Mouse (Mus musculus) c-Kit-positive CD71-positive TER-119-positive erythroid progenitor cells, embryonic 14.5 days (primary cell): Measurements from ENCODE around the gene Smyd2.

Source experiments
- DNase-seq: peaks from one replicate; pipeline ENCODE4 v3.0.0-alpha.2; 2013; ENCODE audit warnings: low spot score

Smyd2 gene

DNA sequence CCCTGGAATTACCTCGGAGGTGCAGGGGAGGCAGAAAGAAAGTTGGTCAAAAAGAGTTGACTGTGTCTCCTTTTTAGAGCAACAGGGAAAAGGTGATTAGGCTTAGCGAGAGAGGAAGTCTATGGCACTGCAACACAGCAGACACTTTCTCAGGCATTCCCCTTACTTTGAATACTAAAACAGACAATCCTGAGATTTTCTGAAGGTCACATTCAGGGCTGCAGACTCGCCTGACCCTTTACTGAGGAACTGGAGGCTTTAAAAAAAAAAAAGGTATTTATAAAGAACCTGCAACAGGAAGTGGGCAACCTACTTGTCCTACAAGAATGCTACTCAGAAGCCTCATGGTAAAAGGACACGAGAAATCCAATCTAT, 5.0 kb downstream of the Smyd2 start:
- no peak for DNase-seq

DNA sequence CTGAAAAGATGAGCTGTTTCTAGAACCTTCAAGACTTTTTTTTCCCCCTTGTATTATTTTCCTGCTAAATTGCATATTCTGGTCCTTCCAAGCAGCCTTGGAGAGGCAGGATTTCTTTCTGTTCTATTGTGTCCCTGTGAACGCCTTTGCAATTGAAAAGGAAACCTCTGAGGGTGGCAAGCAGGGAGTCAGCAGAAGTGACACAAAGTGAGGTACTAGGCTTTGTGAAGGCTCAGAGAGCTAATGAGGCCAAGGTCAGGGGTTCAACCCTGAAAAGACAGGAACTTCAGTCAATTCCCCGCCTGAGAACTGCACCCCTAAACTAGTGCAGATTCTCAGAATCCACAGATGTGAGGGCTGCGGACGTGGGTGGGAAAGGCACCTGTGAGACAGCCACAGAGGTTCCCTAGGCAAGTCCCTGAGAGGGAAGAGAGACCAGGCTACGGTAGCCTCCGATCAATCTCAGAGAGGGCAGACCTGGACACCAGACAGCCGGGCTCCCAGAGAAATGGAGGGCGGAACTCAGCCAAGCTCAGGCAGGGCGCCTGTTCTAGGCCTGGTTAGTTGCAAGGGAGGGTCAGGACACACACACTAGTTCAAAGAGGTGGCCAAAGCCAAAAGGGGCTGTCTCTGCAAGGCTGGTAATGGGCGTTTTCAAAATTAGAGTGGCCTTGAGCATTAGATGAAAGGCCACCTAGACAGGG, 5.6 kb downstream of the Smyd2 start:
- no peak for DNase-seq

DNA sequence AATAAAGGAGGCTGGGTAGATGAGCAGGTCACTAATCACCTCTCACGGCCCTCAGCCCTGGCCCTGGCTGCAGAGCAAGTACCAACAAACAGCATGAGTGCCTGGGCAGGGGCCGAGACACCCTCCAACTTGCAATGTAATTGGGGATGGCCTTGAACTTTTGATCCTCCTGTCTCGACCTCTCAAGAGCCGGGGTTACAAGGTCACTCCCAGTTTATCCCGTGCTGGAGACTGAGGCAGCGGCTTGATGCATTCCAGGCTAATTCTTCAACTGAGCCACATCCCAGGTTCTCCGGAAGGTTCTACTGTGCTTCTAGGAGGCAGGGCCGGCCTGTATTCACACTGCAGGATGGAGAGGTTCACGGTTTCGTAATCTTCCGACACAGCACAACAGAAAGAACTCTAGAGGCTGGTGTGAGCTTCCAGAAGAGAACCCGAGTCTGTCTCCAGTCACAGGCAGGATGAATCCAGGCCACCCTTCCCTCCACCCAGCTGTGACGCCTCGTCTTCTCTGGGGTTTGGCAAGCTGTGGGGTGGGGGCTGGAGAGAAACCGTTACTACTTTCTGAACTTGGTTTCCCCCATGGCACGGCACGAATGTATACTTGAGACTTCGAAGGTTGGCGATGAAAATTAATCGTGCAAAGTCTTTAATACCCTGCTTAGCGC, 8.9 kb downstream of the Smyd2 start:
- no peak for DNase-seq

DNA sequence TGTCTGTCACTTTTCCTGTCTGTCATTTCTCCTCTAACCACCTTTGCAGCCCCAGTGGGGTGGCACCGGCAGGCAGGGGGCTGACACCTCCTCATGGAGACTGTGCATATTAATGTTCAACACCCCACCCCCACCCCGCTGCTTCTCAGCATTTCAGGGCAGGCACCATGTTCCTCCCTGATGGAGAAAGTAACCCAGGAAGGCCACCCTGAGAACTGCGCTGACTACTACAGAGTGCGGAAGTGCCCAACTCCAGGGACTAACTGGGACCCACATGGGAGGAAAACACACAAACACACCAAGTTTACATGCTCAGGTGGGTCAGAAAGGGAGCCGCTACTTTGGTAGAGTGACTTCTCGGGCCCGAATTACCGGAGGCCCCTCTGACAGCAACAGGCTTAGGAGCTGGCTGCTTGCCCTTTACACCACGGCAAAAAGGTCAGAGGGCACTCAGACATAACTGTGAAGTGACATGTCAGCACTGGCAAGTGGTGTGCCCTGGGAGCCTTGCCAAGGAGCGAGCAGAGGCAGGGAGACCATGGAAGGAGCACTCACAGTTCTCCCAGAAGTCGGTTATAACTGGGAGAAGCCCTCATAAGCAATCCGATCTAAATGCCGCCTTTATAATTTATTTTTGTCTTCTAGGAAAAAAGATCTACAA, 11.3 kb downstream of the Smyd2 start:
- no peak for DNase-seq

DNA sequence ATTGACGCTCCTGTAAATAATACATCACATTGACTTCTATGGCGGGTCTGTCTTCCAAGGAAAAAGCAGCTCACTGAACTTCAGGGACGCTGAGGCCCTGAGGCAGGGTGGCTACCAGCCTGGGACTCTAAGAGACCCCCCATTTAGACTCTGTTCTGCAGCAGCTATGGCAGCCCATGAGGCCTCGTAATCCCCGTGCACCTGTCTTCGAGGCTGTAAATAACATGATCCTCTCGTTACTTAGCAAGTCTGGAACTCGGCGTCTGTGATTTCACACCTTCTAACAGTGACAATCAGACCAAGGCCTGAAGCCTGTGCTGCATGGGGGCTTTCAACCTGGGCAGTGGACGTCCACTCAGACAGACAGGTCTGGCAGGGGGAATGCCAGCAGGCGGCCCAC, 19.0 kb downstream of the Smyd2 start:
- DNase-seq = no peak

DNA sequence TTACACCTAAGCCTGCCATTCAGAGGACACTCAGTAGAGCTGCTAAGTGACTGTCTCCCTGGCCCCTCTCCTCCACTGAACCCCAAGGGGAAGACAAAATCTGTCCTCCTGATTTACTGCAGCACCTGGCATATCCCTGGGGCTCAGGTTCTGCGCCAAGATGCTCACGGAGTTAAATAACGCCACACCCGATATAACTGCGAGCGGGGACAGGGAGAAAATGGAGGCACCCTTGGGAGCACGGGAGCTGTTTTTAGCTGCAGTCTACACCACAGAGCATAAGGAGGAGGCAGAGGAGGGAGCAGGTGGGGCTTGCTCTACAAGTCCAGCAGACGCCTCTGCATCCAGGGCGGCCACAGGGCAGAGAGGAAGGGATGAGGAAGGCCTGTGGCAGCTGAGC, 19.8 kb downstream of the Smyd2 start:
- DNase-seq = no peak

DNA sequence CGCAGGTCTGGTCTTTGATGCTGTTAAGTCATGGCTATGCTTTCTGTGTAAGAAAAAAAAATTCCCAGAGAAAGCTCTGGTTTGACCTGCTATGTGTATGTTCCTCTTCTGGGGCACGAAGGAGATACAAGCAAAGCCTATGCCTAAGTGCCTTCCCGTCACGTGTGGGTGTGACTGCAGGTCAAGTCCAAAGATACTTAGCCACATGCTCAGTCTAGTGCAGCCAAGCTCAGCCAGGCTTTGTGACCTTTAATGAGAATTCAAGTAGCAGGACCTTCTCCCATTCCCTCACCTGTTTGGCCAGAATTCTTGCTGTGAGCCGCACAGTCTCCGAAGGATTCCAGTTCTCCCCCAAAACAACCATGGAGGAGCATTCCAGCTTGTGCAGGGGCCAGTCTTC, 22.6 kb downstream of the Smyd2 start:
- no peak for DNase-seq

DNA sequence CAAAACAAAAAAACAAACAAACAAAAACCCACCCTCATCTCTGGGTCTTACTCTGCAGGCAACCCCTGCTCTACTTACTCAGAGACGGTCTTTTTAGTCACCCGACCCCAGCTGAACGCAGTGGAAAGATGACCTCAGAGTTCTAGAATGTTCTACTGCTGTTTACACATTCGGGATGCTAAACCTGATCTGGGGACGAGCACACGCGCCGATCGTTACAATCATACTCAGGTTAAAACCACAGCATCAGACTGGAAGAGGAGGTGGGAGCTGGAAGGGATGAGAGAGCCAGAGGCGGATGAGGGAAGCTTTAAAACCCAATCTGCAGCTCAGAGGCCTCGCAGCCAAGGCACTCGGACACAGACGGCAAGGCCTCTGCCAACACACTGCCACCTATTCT, 23.5 kb downstream of the Smyd2 start:
- DNase-seq = no peak

DNA sequence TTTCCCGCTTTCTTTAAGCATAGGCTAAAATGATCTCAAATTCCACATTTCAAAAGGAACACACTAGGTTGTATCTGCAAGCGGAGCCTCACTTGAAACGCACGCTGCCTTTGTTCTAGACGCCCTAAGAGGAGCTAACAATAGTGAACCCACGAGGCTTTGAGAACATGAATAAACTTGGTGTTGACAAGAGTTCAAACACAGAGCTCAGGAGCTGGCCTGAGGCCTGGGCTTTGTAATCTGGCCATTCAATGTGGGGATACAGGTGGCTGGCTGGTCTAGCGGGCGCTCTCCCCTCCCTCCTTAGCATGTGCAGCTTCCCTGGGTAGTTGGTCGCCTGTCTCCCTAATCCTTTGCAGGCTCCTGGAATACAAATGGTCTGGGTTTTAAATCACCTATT, 24.3 kb downstream of the Smyd2 start:
- DNase-seq = no peak

DNA sequence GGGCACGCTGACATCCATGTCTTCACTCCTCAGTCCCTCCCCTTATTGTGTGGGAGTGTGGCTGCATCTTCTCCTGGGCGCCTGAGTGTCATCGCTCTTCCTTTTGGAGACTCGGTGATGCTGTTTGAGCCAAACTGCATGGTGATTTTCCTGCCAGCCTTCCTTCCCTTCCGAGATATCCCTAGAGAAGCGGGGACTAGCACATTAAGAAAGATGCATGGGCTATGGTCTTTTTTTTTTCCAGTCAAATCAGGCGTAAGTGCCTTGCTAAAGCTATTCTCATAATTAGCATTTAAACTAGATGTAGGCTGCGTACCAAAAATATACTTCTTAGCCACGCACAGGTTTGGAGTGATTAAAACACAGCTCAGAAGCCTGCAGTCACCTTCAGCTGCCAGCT, 28.0 kb downstream of the Smyd2 start:
- no peak for DNase-seq

DNA sequence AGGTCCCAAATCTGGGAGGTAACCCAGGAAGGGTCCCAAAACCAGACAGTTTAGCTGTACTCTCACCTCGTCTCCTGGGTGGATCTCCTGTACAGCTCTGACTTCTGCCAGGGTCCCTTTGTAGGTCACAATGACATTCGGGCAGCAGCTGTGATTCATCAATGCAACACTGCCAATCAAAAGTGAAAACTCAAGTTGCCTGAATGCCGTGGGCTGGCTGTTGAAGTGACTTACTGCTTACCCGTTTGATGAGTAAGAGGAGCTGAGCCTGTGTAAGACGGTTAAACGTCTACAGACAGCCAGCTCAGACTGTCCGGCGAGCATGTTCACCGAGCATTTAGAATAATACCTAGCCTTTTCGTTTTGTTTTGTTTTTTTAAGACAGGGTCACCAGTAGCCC, 33.4 kb downstream of the Smyd2 start:
- DNase-seq = no peak

DNA sequence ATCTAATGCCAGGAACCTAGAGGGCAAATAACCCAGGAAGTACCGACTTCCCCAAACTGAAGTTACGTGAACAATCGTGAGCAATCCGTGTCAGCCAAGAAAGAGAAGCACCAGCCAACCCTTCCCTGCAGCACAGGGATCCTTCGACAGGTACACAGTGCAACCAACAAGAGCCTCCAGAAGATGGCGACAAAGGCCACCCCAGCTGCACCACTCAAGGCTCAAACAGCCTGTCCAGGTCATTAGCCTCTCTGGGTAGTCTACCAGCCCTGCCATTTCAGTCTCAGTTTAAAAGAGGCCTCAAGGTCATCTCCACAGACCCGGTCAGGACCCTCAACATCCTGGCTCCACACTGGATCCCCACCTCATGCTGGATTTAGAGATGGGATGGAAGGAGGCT, 34.6 kb downstream of the Smyd2 start:
- DNase-seq = peak; percentile 57

DNA sequence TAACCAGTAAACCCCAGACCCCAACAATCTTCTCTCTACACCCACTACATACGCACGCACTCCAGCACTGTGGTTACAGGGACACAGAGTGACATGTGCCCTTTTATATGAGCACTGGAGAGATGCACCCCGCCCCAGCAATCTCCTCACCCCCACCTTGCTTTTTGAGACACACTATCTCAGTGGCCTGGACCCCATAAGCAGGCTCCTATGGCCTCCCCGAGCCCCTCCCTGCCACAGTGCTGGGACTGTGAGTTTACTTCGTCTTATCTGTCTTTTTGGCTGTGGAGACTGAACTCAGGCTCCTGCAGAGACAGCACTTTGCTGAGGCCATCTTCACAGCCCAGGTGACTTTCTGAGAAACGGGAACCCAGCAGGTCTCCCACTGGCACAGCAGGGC, 36.2 kb downstream of the Smyd2 start:
- peak; percentile 25 for DNase-seq

DNA sequence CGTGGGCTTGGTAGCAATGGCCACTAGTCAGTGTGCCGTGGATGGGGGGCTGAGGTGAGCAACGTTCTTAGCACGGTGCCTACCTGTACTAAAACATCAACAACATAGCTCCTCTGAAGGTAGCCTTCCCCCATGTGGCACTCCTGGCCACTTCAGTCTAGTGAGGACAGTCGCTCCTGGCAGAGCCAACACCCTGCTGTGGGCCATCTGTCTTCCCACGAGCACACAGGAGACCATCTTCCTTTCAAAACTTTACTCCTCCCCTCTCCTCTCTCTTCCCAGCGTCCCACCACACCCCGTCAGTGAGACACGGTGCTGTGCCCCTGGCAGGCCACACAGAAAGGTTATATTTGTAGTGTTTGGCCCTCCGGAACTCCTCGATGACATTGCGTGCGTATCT, 37.2 kb downstream of the Smyd2 start:
- DNase-seq = no peak

DNA sequence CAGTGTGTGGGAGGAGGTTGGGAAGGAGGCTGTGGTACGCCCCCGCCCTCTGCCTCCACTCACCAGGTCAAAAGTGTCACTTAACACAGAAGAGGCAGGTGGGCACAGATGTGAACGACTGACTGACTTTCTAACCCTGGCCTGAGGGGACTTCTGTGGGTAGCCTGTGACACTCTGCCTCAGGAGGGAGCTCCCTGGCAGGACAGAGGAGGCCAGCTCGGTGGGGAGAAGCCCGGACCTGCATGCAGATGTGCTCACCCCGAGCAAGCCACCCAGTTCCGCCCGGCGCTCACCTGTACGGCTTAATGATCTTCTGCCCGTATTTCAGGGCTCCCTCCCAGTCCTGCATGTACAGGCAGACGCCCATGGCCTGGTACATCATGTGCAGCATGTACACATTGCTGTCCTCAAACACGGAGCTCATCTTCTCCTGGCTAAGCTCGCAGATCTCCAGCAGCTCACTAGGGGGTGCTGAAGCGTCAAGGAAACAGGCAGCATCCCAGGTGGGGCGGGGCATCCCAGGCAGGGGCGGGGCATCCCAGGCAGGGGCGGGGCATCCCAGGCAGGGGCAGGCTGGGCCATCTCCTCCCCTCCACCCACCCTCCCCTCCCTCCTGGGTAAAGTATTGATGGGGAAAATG, 38.5 kb downstream of the Smyd2 start:
- peak; percentile 42 for DNase-seq

DNA sequence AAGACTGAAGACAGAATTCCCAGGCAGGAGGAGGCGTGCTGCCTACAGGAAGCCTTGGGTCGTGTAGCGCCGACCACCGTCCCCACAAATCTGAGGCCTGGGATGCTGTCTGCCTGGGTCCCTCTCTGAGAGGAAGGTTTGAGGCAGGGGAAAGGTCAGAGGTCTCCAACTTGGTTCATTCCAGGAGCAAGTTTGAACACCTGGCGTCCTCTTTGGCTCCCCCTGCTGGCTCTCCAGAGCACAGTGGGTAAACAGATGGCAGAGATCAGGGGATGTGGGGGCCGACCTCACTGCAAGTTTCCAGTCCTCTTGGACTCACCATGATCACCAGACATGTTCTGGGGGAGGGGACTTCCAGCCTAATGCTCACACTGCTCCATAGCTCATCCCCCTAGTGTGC, 39.3 kb downstream of the Smyd2 start:
- DNase-seq = peak; percentile 39

DNA sequence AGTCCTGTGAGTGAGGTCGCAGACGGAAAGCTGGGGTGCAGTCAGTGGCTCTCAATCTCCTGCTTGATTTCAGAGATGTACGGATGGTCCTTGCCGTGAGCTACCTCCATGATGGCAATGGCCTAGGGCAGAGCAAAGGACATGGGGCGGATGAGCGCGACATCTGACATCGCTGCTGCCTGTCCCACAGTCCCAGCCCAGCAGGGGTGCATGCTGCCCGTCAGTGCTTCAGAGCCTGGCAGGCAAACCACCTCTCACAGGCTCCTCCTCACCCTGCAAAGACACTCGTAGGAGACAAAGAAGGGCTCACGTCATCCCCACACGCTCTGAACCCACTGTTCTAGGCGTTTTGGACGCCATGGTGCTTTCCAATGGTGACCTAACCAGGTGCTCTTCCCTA, 41.4 kb downstream of the Smyd2 start:
- no peak for DNase-seq

DNA sequence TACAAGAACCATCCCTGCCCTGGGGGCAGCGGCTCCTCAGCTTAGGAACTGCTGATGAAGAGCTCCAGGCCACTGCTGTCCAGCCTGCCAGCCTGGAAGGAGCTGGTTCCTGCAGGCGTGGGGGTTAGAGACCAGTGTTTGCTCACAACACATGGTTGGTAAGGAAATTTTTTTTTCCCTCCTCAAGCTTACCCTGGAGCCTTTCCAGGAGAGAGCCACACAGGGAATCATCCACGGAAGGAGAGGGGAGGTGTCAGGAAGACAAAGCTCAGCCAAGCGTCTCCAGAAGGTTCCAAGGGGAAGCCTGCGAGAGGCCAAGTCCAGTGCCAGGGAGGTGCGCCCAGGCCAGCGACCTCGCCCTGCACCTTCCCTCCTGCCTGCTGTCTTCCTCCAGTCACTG, 42.2 kb downstream of the Smyd2 start:
- DNase-seq = no peak

DNA sequence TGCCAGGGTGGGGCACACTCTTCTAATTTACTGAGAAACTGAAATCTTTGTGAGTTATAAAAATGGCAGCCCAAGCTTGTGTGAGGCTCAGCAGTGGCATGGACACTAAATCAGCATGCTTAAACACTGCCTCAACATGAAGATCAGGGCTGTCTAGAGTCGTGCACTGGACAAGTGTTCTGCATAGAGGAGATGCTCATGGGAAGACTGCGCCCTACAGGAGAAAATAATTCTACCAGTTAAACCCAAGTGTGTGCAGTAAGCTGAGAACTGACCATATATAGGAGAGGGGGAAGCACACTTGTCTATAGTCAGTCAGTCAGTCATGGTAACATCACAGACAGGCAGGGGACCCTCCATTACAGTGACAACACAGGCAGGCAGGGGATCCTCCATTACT, 43.0 kb downstream of the Smyd2 start:
- DNase-seq = no peak

DNA sequence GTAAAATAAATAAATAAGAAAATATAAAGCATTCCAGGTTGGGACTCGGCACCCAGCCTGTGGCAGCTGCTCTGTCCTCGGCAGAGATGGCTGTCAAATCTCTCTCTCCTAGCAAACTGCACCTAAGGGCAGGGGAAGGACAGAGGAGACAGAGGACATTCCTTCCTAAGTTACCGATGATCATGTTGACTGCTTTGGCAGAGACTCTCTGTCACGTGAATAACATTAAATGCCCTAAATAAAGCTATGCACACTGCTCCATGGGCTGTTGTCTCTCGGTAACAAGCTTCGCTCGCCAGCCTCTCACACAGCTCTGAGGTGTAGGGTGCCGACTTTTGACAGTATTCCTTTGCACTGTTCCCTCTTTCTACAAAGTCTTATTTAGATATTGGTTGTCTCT, 46.0 kb downstream of the Smyd2 start:
- DNase-seq = no peak

DNA sequence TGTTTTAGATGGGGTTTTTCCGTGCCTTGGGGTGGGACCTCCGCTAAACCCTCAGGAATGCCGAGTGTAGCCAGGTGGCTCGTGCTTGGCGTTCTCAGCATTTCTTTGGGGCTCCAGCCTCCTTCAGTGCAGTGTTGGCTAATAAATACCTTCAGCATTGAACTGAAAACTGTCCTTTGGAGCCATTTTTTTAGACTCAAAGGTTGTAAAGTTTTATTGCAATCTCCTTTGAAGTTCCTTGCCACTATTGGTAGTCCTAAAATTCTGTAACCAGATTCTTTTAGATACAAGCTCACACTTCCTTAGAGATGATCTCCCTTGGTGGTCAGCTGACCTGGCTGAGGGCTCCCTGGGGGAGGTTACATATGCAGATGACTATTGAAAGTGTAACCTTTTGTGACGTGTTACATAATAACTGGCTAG, 46.7 kb downstream of the Smyd2 start:
- DNase-seq = no peak

DNA sequence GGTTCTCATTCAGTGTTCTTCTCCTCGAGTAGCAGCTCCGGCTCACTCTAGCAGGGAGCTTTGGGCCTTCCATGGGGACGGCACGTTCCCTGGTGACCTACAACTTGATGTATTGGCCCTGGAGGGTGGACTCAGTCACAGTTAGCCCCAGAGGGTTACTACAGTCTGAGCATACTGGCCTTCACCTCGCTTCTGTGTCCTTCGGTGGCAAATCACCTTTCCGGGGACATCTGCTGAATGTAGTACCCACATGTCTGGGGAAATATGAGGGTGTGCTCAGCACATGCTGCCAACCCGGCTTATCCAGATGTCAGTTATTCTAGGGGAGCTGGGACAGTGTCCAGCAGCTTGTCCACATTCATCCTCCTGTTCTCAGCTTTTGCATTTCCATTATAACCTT, 48.6 kb downstream of the Smyd2 start:
- no peak for DNase-seq

DNA sequence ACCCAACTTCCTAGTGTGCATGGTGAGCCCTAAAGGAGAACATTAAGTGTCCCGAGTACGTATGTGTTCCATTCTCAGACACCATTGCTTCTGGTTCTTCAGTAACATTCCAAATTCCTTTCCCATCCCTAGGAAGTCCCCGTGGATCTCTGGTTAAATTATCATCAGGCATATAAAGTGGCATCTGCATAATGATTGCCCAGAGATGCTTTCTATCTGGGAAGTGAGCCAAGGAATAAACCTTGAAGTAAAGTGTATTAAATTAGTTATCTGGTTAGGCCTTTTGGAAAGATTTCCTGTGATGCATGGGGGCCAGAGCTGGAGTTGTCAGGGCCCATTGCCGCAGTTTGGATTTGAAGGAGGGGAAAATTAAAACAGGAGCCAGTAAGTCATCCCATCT, 50.1 kb downstream of the Smyd2 start:
- no peak for DNase-seq
